ENCODE assay signal across 21 mouse cellular contexts in the genomic region with DNA sequence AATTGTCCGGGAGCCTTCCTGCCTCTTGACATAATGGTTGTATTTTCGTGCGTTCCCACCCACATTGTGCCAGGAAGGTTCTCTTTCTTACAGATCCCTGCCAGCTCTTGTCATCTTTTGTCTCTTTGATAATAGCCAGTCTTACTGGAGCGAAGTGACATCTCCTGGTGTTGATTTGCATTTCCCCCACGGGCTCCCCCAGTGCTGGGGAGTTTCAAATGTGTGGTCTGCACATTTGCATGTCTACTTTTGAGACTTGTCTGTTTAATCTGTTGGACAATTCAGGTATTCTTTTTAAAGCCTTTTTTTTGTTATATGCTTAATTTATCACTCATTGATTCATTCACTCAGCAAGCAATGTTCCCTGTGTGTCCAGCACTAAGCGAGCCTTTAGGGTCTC. TPM values are rescaled to one million over a fixed set of nuclear protein-coding genes. Genes with fewer than 3 reads are reported as not detected.
A peak's percentile ranks its signal among the peaks of the same experiment; 100 is the strongest.
DNase-seq lines count a peak whose midpoint lies in the region; ATAC-seq lines count a peak whose summit lies in the region.
"Had no signal": no experiment of that assay in that cellular context is flagged by ENCODE, and none has a peak within 500 bp of the region (broad histone marks: within the 10 kb centered on the region; RNA-seq: fewer than 3 reads in every experiment).

No protein-coding gene starts in this region.

- H3K9me3 ChIP-seq in midbrain, embryonic 14.5 days (ENCODE audit: control insufficient read depth, low read length) = no peaks in the 10 kb centered on the region
- no peaks in the 10 kb centered on the region for H3K9me3 ChIP-seq in midbrain, embryonic 16.5 days (replicated peaks; ENCODE audit: control insufficient read depth, low read length, poor library complexity, severe bottlenecking)
- H3K9me3 ChIP-seq: embryonic facial prominence, embryonic 13.5 days; forebrain, embryonic 13.5 days; heart, embryonic 10.5 days; hindbrain, embryonic 13.5 days had no signal

- H3K27me3 ChIP-seq in midbrain, embryonic 14.5 days (ENCODE audit: control insufficient read depth, insufficient read depth, low read length) = no peaks in the 10 kb centered on the region
- no peaks in the 10 kb centered on the region for H3K27me3 ChIP-seq in midbrain, embryonic 16.5 days (ENCODE audit: control insufficient read depth, insufficient read depth, low read depth, low read length)
- no peaks in the 10 kb centered on the region for H3K27me3 ChIP-seq in splenic B cell, adult 2 months (ENCODE audit: control insufficient read depth, insufficient read depth, low read length, poor library complexity, severe bottlenecking)
- H3K27me3 ChIP-seq: embryonic facial prominence, embryonic 13.5 days; forebrain, embryonic 13.5 days; hindbrain, embryonic 13.5 days had no signal

- peak; percentile 3 for DNase-seq in midbrain, embryonic 14.5 days
- peak; percentile 52 to 57 for DNase-seq in B cell, adult 2 months
- peak; percentile 19 for DNase-seq in MN1 (ENCODE audit: low spot score)
- DNase-seq in splenic B cell, adult 2 months (ENCODE audit: low read depth, low spot score) = peak; percentile 63
- DNase-seq in lung, postnatal 25 days (ENCODE audit: low spot score) = no peak
- DNase-seq in right cerebral cortex, postnatal 14 days = no peak
- DNase-seq: adrenal gland, adult 8-10 months; adrenal gland, postnatal 36 days; cerebellum, adult 11 months; cerebellum, adult 9-10 months; cerebellum, postnatal 25 days; gastrocnemius, postnatal 10 days; heart, adult 18-20 months; heart, postnatal 14 days had no signal

- H3K4me3 ChIP-seq in midbrain, embryonic 14.5 days (replicated peaks; ENCODE audit: low read depth, low read length) = no peak overlapping the region
- no peak overlapping the region for H3K4me3 ChIP-seq in midbrain, embryonic 16.5 days (ENCODE audit: low read depth, low read length)
- H3K4me3 ChIP-seq: embryonic facial prominence, embryonic 13.5 days; forebrain, embryonic 13.5 days; heart, embryonic 10.5 days; hindbrain, embryonic 13.5 days had no signal

- H3K36me3 ChIP-seq in midbrain, embryonic 14.5 days (ENCODE audit: control insufficient read depth, insufficient read depth, low read length) = no peaks in the 10 kb centered on the region
- H3K36me3 ChIP-seq in midbrain, embryonic 16.5 days (ENCODE audit: control insufficient read depth, insufficient read depth, low read length) = no peaks in the 10 kb centered on the region
- H3K36me3 ChIP-seq in splenic B cell, adult 2 months (ENCODE audit: control insufficient read depth, insufficient read depth, low read length, poor library complexity, severe bottlenecking) = no peaks in the 10 kb centered on the region
- H3K36me3 ChIP-seq: embryonic facial prominence, embryonic 13.5 days; heart, embryonic 10.5 days; hindbrain, embryonic 13.5 days had no signal

- H3K4me2 ChIP-seq in midbrain, embryonic 14.5 days (ENCODE audit: low read length) = no peak overlapping the region
- no peak overlapping the region for H3K4me2 ChIP-seq in midbrain, embryonic 16.5 days (ENCODE audit: low read length)
- H3K4me2 ChIP-seq: embryonic facial prominence, embryonic 13.5 days; forebrain, embryonic 13.5 days; hindbrain, embryonic 13.5 days had no signal

- 18% methylated on average over 6 of the region's 6 CpGs for WGBS in midbrain, embryonic 14.5 days
- WGBS in midbrain, embryonic 16.5 days = 12% methylated on average over 6 of the region's 6 CpGs

- ATAC-seq in midbrain, embryonic 14.5 days (ENCODE audit: low FRiP score, low TSS enrichment) = no peak
- ATAC-seq in midbrain, embryonic 16.5 days = no peak
- ATAC-seq: CD4-positive, CD25-positive, alpha-beta regulatory T cell, adult 4 months; forebrain, embryonic 13.5 days; hindbrain, postnatal 0 days had no signal

- no peak overlapping the region for H3K27ac ChIP-seq in midbrain, embryonic 14.5 days (replicated peaks; ENCODE audit: low read depth, low read length)
- no peak overlapping the region for H3K27ac ChIP-seq in midbrain, embryonic 16.5 days (ENCODE audit: low read length)
- H3K27ac ChIP-seq: embryonic facial prominence, embryonic 13.5 days; forebrain, embryonic 13.5 days; heart, embryonic 10.5 days; hindbrain, embryonic 13.5 days; hindbrain, postnatal 0 days had no signal

- H3K9ac ChIP-seq in midbrain, embryonic 14.5 days (replicated peaks; ENCODE audit: low read length) = no peak overlapping the region; the same call in 1 of the 2 replicates
- no peak overlapping the region for H3K9ac ChIP-seq in midbrain, embryonic 16.5 days (ENCODE audit: low read depth, low read length)
- H3K9ac ChIP-seq: embryonic facial prominence, embryonic 13.5 days; forebrain, embryonic 13.5 days; hindbrain, embryonic 13.5 days had no signal

- H3K4me1 ChIP-seq in midbrain, embryonic 14.5 days (ENCODE audit: control insufficient read depth, insufficient read depth, low read length) = no peaks in the 10 kb centered on the region
- H3K4me1 ChIP-seq in midbrain, embryonic 16.5 days (ENCODE audit: control insufficient read depth, insufficient read depth, low read length) = no peaks in the 10 kb centered on the region
- H3K4me1 ChIP-seq: embryonic facial prominence, embryonic 13.5 days; heart, embryonic 10.5 days; hindbrain, embryonic 13.5 days had no signal

RNA-seq across cellular contexts. Expression of a gene that starts 58.1 kb away (rescaled TPM):
- 50.3 and 52.6 TPM in 2 replicates for polyA plus RNA-seq in midbrain, embryonic 14.5 days (2014; fragmentation: Nextera tagmentation; extraction: Ambion mirVana)
- polyA plus RNA-seq in midbrain, embryonic 16.5 days (2015; fragmentation: Nextera tagmentation; extraction: Ambion mirVana) = 67.1 and 69.2 TPM in 2 replicates

Comparison
In these comparisons a context has a peak if more than half of its experiments do, and no peak if none do; other contexts are left out.
1. DNase-seq: peak in midbrain, embryonic 14.5 days (single experiment), B cell, adult 2 months (2 of 2), MN1 (single experiment) and splenic B cell, adult 2 months (single experiment); none in lung, postnatal 25 days (single experiment) and right cerebral cortex, postnatal 14 days (single experiment).